Mouse (Mus musculus) embryonic facial prominence, embryonic 12.5 days (tissue): Measurements from ENCODE around the gene Ercc8. TPM values are rescaled to one million over a fixed set of nuclear protein-coding genes. Genes with fewer than 3 reads are reported as not detected.
A peak's percentile ranks its signal among the peaks of the same experiment; 100 is the strongest.

Experiments used
- ATAC-seq: fragments of 200-750 bp; cut with Nextera tagmentation; 2 replicates; pipeline ENCODE4 v1.8.0; 2017; ENCODE audit not compliant: insufficient number of reproducible peaks, insufficient read depth, low FRiP score, low TSS enrichment
- H3K27ac ChIP-seq: fragments of 300-500 bp; sonication (generic); 2 replicates; pipeline ENCODE4 v1.5.1; 2016; ENCODE audit warnings: mild to moderate bottlenecking
- H3K27me3 ChIP-seq: fragments of 300-500 bp; sonication (generic); 2 replicates; pipeline ENCODE4 v1.6.1; 2016; ENCODE audit warnings: mild to moderate bottlenecking, moderate library complexity
- H3K36me3 ChIP-seq: fragments of 300-500 bp; sonication (generic); 2 replicates; pipeline ENCODE4 v1.6.1; 2016; ENCODE audit warnings: mild to moderate bottlenecking
- H3K4me1 ChIP-seq: fragments of 300-500 bp; sonication (generic); 2 replicates; pipeline ENCODE4 v1.6.1; 2016
- H3K4me2 ChIP-seq: fragments of 300-500 bp; sonication (generic); replicated peaks from 2 replicates; pipeline ENCODE4 v1.6.1; 2016; ENCODE audit warnings: mild to moderate bottlenecking, moderate library complexity
- H3K4me3 ChIP-seq: fragments of 300-500 bp; sonication (generic); 2 replicates; pipeline ENCODE4 v1.5.1; 2016; ENCODE audit warnings: mild to moderate bottlenecking
- H3K9ac ChIP-seq: fragments of 300-500 bp; sonication (generic); 2 replicates; pipeline ENCODE4 v1.6.1; 2016; ENCODE audit warnings: mild to moderate bottlenecking, moderate library complexity
- H3K9me3 ChIP-seq: fragments of 300-500 bp; sonication (generic); 2 replicates; pipeline ENCODE4 v1.6.1; 2016; ENCODE audit warnings: mild to moderate bottlenecking, moderate library complexity
- WGBS: fragments of 180-500 bp; shearing (Covaris S2); methylation state at CpG from one replicate; pipeline ENCODE4 v1.1.7; 2016; 5-methylcytosine and 5-hydroxymethylcytosine counted together
- polyA plus RNA-seq: library from polyadenylated mRNA; unstranded; fragments of >200 nt; fragmentation: Nextera tagmentation; extraction: Ambion mirVana; gene quantifications from 2 replicates; pipeline ENCODE4 v1.2.1, GENCODE M21; 2016

Gene Ercc8
- 20.8 and 24.2 TPM in 2 replicates for polyA plus RNA-seq

- Histone ChIP-seq H3K4me1 (peaks cover 9% of the 10 kb centered on the region), H3K9me3 (no peaks in the 10 kb centered on the region), H3K9ac (peak within 1 kb of the TSS; percentile 58), H3K27ac (no peak within 1 kb of the TSS), H3K4me2 (peak within 1 kb of the TSS; percentile 72), H3K4me3 (peak within 1 kb of the TSS; percentile 88), H3K36me3 (peaks cover 7% of the 10 kb centered on the region; the same call in 1 of the 2 replicates), H3K27me3 (no peaks in the 10 kb centered on the region)
- peak; percentile 96 for ATAC-seq
- WGBS = under 1% methylated on average over 47 of the region's 47 CpGs
Observed at GRCm38 (mm10) chr13:108158465-108159240, at the start of gene Ercc8, which contains the start of gene Ndufaf2. Gene Ercc8 (plus strand): TSS chr13:108158731. Gene Ndufaf2 (minus strand): TSS chr13:108158623.

- WGBS = 90% methylated on average over 6 of the region's 6 CpGs
- Histone ChIP-seq H3K4me1 (peaks cover 10% of the 10 kb centered on the region; the same call in 1 of the 2 replicates), H3K36me3 (no peaks in the 10 kb centered on the region), H3K9ac (no peak overlapping the region), H3K4me2 (no peak overlapping the region), H3K27me3 (no peaks in the 10 kb centered on the region), H3K9me3 (no peaks in the 10 kb centered on the region), H3K4me3 (no peak overlapping the region), H3K27ac (no peak overlapping the region)
- no peak for ATAC-seq
Observed at GRCm38 (mm10) chr13:108110929-108111328, 47.6 kb upstream of the Ercc8 start.

GRCm38 (mm10) chr13:108113536-108113935 lies 45.0 kb upstream of the Ercc8 start:
- Histone ChIP-seq H3K4me2 (no peak overlapping the region), H3K36me3 (no peaks in the 10 kb centered on the region), H3K4me1 (0 out of 2 replicates have a peak, but pooled peaks cover 4% of the 10 kb centered on the region), H3K9me3 (no peaks in the 10 kb centered on the region), H3K4me3 (no peak overlapping the region), H3K27me3 (no peaks in the 10 kb centered on the region), H3K9ac (no peak overlapping the region), H3K27ac (no peak overlapping the region)
- WGBS = 82% methylated on average over 5 of the region's 5 CpGs
- ATAC-seq = no peak

- H3K4me3 ChIP-seq = no peak overlapping the region
- no peaks in the 10 kb centered on the region for H3K9me3 ChIP-seq
- 77% methylated on average over 3 of the region's 3 CpGs for WGBS
- no peak overlapping the region for H3K4me2 ChIP-seq
- ATAC-seq = no peak
- H3K4me1 ChIP-seq = no peaks in the 10 kb centered on the region
- no peak overlapping the region for H3K9ac ChIP-seq
- H3K36me3 ChIP-seq = no peaks in the 10 kb centered on the region
- H3K27ac ChIP-seq = no peak overlapping the region
- no peaks in the 10 kb centered on the region for H3K27me3 ChIP-seq
Observed at GRCm38 (mm10) chr13:108114257-108114656, 44.3 kb upstream of the Ercc8 start.

GRCm38 (mm10) chr13:108117654-108118053 lies 40.9 kb upstream of the Ercc8 start:
- no peaks in the 10 kb centered on the region for H3K9me3 ChIP-seq
- no peak overlapping the region for H3K9ac ChIP-seq
- no peak overlapping the region for H3K4me3 ChIP-seq
- no peaks in the 10 kb centered on the region for H3K4me1 ChIP-seq
- ATAC-seq = no peak
- no peak overlapping the region for H3K4me2 ChIP-seq
- no peaks in the 10 kb centered on the region for H3K27me3 ChIP-seq
- no peak overlapping the region for H3K27ac ChIP-seq
- no peaks in the 10 kb centered on the region for H3K36me3 ChIP-seq

- no peak overlapping the region for H3K4me3 ChIP-seq
- WGBS = 60% methylated on average over 1 of the region's 1 CpGs
- H3K4me1 ChIP-seq = peaks cover 3% of the 10 kb centered on the region; the same call in 1 of the 2 replicates
- no peak overlapping the region for H3K27ac ChIP-seq
- ATAC-seq = no peak
- H3K9ac ChIP-seq = no peak overlapping the region
- no peaks in the 10 kb centered on the region for H3K27me3 ChIP-seq
- no peak overlapping the region for H3K4me2 ChIP-seq
- no peaks in the 10 kb centered on the region for H3K9me3 ChIP-seq
- no peaks in the 10 kb centered on the region for H3K36me3 ChIP-seq
Observed at GRCm38 (mm10) chr13:108118188-108118587, 40.3 kb upstream of the Ercc8 start.

- H3K9me3 ChIP-seq = no peaks in the 10 kb centered on the region
- 80% methylated on average over 9 of the region's 9 CpGs for WGBS
- H3K9ac ChIP-seq = no peak overlapping the region
- H3K4me1 ChIP-seq = peaks cover 7% of the 10 kb centered on the region
- no peaks in the 10 kb centered on the region for H3K27me3 ChIP-seq
- no peaks in the 10 kb centered on the region for H3K36me3 ChIP-seq
- no peak overlapping the region for H3K4me2 ChIP-seq
- ATAC-seq = no peak
- no peak overlapping the region for H3K27ac ChIP-seq
- no peak overlapping the region for H3K4me3 ChIP-seq
Observed at GRCm38 (mm10) chr13:108119411-108120310, 38.9 kb upstream of the Ercc8 start.

- no peak overlapping the region for H3K27ac ChIP-seq
- peak overlapping the region; percentile 25 for H3K4me2 ChIP-seq
- ATAC-seq = no peak
- no peak overlapping the region for H3K9ac ChIP-seq
- WGBS = 26% methylated on average over 15 of the region's 15 CpGs
- no peaks in the 10 kb centered on the region for H3K27me3 ChIP-seq
- H3K4me1 ChIP-seq = peaks cover 7% of the 10 kb centered on the region
- H3K4me3 ChIP-seq = no peak overlapping the region
- H3K36me3 ChIP-seq = no peaks in the 10 kb centered on the region
- no peaks in the 10 kb centered on the region for H3K9me3 ChIP-seq
Observed at GRCm38 (mm10) chr13:108123109-108123723, 35.3 kb upstream of the Ercc8 start.

- H3K27me3 ChIP-seq = no peaks in the 10 kb centered on the region
- no peak overlapping the region for H3K9ac ChIP-seq
- no peaks in the 10 kb centered on the region for H3K36me3 ChIP-seq
- H3K9me3 ChIP-seq = no peaks in the 10 kb centered on the region
- H3K4me2 ChIP-seq = no peak overlapping the region
- 85% methylated on average over 11 of the region's 11 CpGs for whole genome bisulfite sequencing
- H3K4me1 ChIP-seq = peaks cover 7% of the 10 kb centered on the region
- no peak overlapping the region for H3K27ac ChIP-seq
- ATAC-seq = no peak
- H3K4me3 ChIP-seq = no peak overlapping the region
Observed at GRCm38 (mm10) chr13:108124096-108124495, 34.4 kb upstream of the Ercc8 start.

GRCm38 (mm10) chr13:108126246-108126645 lies 32.3 kb upstream of the Ercc8 start:
- 90% methylated on average over 2 of the region's 2 CpGs for WGBS
- Histone ChIP-seq H3K4me1 (peaks cover 7% of the 10 kb centered on the region), H3K9me3 (no peaks in the 10 kb centered on the region), H3K4me2 (no peak overlapping the region), H3K4me3 (no peak overlapping the region), H3K27ac (no peak overlapping the region), H3K9ac (no peak overlapping the region), H3K36me3 (no peaks in the 10 kb centered on the region), H3K27me3 (no peaks in the 10 kb centered on the region)
- no peak for ATAC-seq

- no peaks in the 10 kb centered on the region for H3K9me3 ChIP-seq
- peaks cover 7% of the 10 kb centered on the region for H3K4me1 ChIP-seq
- no peak for ATAC-seq
- no peak overlapping the region for H3K4me2 ChIP-seq
- no peak overlapping the region for H3K4me3 ChIP-seq
- WGBS = 0% methylated on average over 1 of the region's 1 CpGs
- no peaks in the 10 kb centered on the region for H3K36me3 ChIP-seq
- no peaks in the 10 kb centered on the region for H3K27me3 ChIP-seq
- no peak overlapping the region for H3K9ac ChIP-seq
- no peak overlapping the region for H3K27ac ChIP-seq
Observed at GRCm38 (mm10) chr13:108127130-108127529, 31.4 kb upstream of the Ercc8 start.
